Mouse (Mus musculus) mesoderm, embryonic 11.5 days (tissue): ENCODE measurements around the gene Rassf6.
"Not testable (repeated sequence)": the region's sequence is repeated elsewhere in the genome, so short reads cannot be mapped to it uniquely, and the experiment has no call there.

Experiments
- DNase-seq: peaks from one replicate; pipeline ENCODE4 v3.0.0-alpha.2; 2012; ENCODE audit warnings: low read depth, low spot score

The Rassf6 gene

DNA sequence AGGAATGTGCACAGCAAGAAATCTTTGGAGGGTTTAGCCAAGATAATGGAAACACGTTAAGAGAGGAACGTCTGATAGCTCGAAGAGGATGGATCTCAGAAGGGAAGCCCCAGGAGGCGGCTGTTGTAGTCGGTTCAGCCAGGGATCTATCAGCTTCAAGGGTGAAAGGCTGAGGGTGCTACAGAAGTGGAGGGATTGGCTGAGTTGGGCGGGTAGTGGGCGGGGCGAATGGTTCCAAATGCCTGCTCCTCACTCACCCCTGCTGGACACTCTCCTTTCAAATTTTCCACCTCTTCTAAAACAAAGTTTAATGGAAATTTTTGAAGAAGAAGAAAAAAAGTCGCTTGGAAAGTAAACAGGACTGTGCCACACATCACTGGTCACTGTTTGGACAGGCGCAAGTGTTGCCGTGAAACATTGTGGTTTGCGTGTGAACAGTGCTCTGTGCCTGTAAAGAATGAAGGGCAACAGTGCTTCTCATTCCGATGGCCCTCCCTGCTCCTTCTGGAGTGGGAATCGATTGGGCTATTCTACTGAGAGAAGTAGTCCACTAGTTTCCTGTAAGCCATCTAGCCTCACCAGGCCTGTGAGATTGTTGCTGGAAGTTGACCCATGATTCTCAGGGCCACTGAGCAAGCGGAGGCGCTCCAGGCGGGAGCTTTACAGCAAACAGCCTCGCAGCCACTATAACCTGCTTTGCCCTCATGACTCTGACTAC, 15.6 kb downstream of the Rassf6 start:
- no peak for DNase-seq

DNA sequence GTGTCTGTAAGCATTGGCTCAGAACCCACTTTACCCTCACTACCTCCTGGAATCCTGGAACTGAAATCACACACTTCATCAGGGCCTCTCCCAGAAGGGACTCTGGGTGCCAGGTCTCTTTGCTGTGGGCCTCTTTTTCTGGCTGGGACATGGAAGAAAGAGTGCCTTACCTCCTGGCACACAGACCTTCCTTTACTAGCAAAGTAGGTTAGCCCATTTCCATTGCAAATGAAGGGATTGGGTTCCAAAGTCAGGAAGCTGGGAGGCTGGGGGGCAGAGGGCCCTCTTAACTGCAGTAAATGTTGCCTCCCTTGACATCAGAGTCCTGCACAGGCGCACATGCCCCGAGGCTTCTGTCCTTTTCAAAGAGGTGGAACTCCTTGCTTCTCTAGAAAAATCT, 17.2 kb downstream of the Rassf6 start:
- DNase-seq = no peak

DNA sequence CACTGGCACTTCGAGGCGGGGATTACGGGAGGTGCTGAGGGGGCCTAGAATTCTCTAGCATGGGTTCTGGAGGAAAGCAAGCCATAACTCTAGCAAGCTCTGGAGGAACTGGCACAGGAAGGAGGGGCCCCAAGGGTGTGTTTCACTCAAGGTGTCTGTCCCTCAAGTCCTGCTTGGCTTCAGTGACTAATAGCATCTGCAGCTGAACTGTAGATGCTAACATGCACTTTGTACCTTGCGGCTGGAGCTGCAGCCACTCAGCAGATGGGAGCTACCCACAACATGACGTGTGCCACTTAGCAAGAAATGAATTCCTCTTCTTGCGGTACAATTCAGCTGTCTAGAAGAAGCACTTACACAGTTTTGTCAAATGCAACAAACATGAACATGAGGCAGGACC, 18.7 kb downstream of the Rassf6 start:
- no peak for DNase-seq

DNA sequence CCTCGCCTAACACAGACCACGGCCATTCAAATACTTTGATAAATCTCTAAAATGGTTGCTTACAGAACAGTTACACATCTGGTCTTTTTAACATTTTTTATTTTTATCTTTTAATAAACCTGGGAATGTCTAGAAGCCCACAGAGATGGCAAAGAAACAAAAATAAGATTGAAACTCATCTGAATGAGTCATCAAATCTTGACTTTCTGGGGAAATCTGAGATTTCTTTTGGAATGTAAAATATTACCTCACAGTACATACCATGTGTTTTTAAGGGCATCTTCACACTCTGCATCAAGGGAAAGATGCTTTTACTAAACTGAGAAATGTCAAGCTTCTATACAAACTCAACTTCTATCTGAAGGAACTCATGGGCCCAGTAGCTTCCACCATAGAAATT, 19.1 kb downstream of the Rassf6 start:
- no peak for DNase-seq

DNA sequence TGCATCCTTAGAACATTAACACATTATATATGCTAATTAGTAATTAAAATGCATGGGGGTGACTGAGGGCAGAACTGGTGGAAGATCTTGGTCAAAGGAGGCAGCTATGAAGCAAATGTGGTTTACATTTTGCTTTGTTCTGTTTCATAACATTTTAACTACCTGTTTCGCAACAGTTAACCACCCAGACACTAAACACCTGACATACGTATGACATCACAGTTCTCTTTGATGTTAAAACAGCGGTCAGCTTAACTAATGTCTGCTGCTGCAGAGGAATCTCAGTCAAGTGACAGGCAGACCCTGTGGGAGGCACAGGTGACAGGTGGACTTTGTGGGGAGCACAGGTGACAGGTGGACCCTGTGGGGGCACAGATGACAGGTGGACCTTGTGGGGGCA, 22.6 kb downstream of the Rassf6 start:
- DNase-seq = no peak

DNA sequence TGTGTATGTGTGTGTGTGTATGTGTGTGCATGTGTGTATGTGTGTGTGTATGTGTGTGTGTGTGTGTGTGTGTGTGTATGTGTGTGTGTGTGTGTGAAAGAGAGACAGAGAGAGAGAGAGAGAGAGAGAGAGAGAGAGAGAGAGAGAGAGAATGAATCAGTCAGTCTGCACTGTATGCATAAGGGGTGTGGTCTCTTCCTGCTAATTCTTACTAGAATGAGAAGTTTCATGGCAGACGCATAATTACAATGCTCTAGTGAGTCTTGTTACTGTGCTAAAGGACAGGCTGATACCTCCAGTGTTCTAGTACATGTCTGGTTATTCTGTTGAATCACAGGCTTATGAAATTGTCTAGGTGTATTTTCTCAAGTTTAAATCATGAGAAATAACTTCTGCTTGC, 27.7 kb downstream of the Rassf6 start:
- DNase-seq = not testable (repeated sequence)

DNA sequence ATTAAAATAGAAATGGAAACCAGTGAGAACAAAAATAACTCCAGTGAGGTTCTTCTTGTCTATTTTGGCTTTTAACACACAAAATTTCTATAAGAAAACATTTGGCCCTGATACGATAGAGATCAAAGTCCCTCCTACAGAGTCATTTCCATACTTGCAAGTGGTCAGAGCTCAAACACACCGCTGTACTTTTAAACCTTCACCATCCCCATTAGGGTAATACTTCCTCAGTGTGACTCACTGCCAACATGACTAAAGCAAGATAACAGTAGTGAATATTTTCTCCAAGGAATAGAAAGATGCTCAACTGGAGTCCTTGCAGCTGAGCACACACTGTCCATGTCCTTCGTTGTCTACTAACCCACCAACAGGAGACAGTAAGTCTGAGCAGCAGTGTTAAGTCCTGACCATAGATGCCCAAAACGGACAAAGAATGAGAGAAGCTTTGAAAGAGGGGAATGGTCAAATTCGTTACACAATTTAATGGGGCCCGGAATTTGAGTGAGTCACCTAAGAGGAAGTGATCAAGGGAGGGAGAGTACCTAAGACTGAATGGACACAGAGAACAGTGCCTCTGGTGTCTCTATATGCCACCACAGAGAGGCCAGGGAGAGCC, 28.4 kb downstream of the Rassf6 start:
- DNase-seq = no peak

DNA sequence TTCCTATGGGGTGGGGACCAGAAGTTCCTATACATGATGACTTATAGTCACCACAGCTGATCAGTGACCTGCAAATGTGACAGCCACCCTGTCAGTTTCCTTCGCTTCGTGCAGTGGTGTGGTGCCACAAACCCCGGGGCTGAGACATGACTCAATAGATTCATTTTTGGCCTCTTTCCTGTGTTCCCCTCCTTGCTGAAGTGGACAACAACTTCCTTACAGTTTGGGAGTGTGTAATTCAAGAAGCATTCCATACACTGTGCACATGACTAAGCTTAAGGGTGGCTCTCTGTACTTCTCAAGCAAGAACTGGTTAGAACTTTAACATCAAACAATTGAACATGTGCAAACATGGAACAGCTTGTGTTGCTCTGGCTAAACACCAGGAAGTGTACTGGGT, 29.1 kb downstream of the Rassf6 start:
- no peak for DNase-seq

DNA sequence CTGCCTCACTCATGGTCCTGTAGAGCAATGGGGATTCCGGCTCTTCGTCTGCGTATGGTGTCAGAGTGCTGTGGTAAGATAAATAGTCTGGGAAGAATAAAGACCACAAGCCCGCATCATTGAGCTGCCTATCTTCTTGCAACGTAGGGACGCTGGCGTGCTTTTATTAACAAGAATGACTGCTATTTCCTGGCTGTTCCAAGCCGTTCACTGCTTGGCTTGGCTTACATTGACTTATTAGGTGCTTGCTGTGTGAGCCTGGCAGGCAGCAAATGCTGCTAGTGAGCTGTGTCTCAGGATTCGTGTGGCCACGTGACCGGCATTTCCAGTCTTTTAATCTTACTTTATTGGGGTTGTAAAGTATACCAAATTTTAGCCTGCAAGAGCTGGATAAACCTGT, 31.6 kb downstream of the Rassf6 start:
- no peak for DNase-seq

DNA sequence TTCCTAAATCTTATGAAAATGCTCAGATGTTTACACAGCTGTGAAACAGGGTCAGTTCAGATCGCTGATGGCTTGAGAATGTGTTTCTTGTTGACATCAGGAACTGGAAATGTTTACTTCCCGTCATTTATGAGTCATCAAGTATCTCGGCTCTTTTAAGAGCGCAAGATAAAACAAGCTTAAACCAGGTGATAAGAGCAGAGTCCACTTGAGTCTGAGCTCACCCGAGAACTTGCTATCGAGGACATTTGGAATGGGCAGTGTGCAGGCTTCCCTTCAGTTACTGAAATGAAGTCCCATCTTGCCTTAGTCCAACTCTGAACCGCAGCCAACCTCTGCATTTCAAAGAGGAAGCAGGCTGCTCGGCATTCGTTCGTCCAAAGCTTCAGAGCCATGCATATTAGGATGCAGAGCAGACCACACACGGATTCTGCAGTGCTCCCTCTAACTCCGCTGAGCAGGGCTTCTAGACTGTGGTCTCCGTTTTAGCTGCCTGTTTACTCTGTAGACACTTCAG, 37.0 kb downstream of the Rassf6 start:
- no peak for DNase-seq

DNA sequence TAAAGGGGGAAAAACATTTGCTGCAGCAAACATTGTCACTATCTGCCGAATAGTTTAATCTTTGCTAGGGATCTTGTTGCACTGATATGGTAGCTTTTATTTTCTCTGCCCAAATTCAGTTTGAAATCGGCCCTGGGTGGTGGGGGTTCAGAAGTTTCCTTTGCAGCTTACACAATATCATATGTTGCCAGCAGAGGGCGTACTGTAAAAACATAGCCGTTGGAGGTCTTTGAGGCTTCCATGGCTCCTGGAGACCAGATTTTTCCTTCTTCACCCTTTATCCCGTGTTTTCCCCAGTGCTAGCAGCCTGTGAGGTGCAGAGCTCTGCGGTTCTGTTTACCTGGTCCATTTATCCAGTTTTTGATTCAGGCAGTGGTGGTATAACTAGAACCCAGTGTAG, 39.0 kb downstream of the Rassf6 start:
- peak; percentile 72 for DNase-seq

DNA sequence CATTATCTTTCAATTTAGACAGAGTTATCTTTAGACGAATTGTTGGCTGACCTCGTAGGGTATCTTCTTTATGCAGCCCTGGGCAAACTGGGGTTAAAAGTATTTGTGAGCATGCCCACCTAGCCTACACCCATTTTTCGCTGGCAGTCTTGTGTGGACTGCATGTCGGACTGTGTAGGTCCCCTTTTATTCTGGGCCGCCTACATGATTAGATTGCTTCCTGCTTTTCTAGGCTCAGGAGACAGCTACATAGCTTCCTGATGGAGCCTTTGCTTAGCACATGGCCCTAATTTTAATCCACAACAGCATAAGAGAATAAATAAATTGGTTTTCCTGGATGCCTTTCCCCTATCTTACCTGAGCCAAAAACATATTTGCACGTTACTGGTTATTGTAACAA, 44.3 kb downstream of the Rassf6 start:
- DNase-seq = no peak

DNA sequence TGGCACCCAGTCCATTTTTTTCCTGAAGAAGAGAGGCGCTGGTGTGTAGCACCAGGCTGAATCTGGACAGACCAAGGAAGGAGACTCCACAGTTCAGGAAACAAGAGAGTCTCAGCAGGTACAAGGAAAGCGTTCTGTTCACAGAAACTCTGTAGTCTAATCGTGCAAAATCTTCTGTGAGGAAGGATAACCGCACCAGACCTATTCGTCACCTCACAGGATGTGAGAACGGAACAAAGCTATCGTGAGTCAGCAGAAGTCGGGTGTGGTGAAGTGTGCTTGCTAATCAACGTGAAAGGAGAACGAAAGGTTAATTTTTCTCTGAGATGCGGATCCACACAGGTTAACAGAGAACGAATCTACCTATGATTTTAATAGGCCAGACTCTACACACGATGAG, 45.5 kb downstream of the Rassf6 start:
- DNase-seq = no peak

DNA sequence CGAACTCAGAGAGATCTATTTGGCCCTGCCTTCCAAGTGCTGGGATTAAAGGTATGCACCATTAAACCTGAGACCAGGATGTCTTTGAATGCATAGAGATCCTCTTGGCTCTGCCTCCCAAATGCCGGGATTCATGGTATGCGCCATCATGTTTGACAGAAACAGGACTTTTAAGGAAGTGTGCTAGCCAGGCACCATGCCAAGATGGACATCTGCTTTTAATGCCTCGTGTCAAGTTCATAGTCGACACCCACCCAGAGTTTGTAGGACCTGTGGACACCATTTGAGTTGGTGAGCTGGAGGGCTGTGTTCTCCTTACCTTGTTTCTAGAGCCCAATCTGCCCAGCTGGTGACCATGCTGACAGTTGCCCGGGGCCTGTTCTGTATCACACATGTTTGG, 48.5 kb downstream of the Rassf6 start:
- no peak for DNase-seq

DNA sequence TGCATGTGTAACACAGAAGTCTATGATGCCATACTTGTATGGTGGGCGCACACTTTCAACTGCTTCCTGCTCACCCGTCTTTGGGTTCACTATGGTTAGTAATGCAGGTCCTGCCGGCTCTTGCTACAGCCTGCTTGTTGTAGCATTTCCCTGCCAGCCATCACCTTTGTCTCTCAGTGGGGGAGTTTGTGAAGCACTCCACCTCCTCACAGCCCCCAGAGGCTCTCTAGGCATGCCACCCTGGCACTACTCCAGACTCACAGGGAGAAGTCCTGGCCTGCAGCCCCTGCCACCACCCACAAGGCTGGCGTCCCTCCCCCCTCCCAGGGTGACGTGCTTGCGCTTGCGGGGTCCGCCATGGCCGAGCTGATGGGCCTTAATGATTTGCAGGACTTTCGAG, 49.8 kb downstream of the Rassf6 start:
- no peak for DNase-seq

DNA sequence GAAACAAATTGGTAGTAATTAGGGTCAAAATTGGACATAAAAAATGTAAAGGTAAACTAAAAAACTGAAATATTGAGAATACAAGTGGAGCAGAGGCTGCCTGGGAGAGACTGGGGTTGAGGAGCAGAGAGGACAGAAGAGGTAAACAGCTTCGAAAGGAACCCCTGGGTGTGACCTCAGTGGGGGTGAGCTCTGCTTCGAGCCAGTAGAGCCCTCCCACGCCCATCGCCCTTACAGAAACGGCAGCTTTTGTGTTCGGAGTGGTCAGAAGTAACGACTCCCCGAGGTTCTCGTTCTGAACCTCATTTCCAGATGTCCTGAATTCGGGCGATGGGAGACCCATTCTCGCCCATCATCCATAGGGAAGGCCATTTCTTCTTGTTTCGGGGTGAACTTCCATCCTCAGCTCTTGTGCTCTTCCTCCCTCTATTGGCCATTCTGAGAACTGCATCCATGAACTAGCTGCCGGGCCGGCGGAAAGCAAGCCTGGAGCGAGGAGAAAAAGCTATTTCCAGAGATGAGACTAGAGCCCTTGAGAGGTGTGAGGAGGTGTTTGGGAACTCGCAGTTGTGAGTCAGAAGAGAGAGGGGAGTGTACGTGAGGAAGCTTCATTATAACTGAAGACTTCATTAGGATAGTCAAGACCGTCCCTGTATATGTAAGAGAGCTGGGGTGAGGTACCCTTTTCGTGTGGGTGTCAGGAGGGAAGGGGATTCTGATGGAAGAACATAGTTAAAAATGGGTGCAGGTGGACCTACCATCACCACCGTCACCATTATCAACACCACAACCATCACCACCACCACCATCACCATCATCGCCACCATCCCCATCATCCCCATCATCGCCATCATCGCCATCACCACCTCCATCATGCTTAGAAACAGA, 51.5 kb downstream of the Rassf6 start:
- peak; percentile 85 for DNase-seq

DNA sequence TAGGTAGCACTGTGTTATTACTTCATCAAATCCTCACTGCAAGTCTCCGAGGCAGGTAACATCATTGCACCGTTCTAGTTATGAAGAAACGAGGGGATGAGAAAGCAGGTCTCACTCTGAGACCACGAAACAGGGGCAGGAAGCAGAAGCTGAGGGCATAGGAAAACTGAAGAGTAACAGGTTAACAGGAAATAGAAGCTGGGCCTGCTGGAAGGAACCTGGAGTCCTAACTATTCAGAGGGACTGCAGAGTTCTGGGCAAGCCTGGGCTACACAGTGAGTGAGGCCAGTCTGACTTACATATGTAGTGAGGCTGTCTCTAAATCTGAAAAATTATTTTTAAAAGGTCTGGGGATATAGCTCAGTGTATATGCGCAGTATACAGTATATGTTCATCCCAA, 52.4 kb downstream of the Rassf6 start:
- DNase-seq = no peak

DNA sequence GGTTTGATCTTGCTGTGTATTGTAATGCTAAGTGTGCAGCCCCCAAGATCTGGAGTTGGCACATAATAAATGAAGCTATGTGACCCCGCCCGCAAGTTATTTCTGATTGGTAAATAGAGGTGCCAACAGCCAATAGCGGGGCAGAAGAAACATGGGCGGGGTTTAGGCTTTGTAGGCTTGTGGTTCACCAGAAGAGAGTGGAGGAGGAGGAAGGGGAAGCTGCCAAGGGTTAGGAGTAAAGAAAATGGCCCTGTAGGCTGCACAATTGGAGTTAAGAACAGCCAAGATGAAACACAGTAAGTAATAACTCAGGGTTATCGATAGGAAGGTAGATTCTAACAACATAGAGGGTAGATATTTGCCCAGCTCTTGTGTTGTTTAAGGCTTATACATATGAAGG, 53.9 kb downstream of the Rassf6 start:
- no peak for DNase-seq

DNA sequence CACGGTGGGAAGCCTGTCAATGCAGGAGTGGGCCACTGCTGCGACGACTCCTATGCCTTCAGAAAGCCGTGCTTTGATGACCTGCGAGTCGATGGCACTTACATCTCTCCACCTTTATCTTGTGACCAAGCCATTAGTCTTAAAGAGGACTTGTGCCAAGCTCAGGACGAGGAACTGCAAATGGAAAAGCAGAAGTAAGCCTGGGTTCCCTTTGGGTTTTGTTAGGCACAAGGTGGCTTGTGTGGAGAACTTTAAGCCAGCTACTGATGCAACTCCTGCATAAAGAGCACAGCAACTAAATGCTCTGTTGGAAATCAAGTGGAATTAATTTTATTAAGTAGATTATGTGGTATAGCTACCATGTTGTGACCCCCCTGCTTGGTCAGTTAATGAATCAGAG, 55.7 kb downstream of the Rassf6 start:
- no peak for DNase-seq

DNA sequence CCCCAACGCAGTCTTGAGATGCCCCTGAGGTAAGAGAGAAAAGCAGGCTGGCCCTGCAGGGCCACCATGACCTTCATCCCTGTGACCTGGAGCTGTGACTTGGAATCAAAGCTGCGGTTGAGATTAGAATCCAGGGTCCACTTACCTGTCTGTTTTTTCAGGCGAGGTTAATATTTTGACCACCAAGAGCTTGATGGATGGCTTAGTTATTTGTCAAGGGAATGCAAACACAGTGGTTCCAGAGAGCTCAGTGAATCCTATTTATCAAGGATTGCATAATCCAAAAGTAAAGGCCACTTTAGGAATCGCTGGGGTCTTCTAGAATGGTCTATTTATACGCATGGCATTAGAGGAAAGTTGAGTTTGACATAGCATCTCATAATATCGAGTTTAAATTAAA, 58.3 kb downstream of the Rassf6 start:
- DNase-seq = no peak

DNA sequence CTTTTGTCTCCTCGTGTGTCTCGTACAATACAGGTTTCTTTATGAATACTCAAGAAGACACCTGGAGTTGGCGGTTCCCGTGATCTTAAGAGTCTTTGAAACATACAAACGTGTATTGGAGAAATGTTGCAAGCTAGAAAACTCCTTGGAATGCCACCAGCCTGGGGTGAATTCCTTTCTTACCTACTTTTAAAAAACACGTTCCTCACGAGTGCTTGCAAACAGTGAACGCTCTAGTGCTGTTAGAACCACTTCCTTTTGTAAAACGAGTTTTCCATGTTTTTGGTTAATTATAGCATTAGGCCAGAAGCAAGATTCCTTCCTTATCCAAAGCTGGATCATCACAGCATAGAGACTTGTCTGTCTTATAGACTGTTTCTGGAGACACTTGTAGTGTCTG, 60.9 kb downstream of the Rassf6 start:
- DNase-seq = no peak

DNA sequence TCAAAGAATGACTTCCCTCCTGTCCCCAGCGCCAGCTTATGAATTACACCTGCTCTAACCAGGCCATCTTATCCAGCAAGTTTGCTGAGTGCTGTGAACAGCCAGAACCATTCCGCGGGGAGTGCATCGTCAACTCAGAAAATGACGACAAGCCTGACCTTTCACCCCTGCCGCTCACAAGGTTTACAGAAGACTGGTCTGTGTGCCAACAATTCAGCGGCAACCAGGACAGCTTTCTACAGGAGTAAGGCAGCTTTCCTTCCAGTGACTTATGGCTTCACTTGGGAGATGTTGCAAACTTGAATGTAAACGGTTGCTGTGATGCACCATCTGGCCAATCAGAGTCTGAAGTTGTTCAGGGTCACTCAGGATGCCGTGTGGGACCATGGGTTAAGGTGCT, 62.7 kb downstream of the Rassf6 start:
- DNase-seq = no peak

DNA sequence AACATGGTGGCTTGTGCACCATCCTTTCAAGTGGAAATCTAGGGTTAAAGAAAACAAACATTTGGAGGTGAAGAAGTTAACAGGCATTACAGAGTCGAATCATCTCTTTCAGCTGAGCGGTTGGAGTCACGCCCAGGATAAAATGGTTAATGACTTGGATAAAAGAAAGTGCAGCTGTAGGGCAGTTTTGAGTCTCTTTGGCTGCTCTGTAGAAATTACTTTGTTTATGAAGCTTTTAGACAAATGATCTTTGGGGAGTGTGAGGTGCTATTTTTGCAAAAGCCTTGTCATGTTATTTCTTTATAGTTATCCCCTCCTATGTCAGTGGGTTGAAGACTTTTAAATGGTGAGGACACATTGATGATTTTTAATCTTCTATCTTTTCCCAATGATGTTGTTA, 69.2 kb downstream of the Rassf6 start:
- no peak for DNase-seq
